Mouse (Mus musculus) heart, embryonic 14.5 days (tissue): ENCODE measurements around the gene Trak1. TPM values are rescaled to one million over a fixed set of nuclear protein-coding genes. Genes with fewer than 3 reads are reported as not detected.
A peak's percentile ranks its signal among the peaks of the same experiment; 100 is the strongest.

Experiments
- ATAC-seq: fragments of 200-750 bp; cut with Nextera tagmentation; 2 replicates; pipeline ENCODE4 v1.8.0; 2017; ENCODE audit warnings: low read depth, moderate TSS enrichment; ENCODE audit not compliant: insufficient number of reproducible peaks, insufficient read depth, low FRiP score
- H3K27ac ChIP-seq, 2 experiments: fragments of 200-500 bp in 1 of 2; fragments of 300-500 bp in 1 of 2; sonication (generic) in 1 of 2; replicated peaks in 1 of 2; 2 replicates each; pipeline ENCODE4 v1.5.1; 2012 to 2014; ENCODE audit warnings: low read depth in 2 of 2, low read length in 2 of 2, control low read depth in 1 of 2, mild to moderate bottlenecking in 1 of 2, mixed read lengths in 1 of 2; ENCODE audit not compliant: control insufficient read depth in 1 of 2, insufficient read depth in 1 of 2
- H3K27me3 ChIP-seq: fragments of 300-500 bp; sonication (generic); 2 replicates; pipeline ENCODE4 v1.6.1; 2014; ENCODE audit warnings: mild to moderate bottlenecking, low read length, control low read depth; ENCODE audit not compliant: control insufficient read depth, insufficient read depth
- H3K36me3 ChIP-seq: fragments of 300-500 bp; sonication (generic); 2 replicates; pipeline ENCODE4 v1.6.1; 2014; ENCODE audit warnings: mild to moderate bottlenecking, control low read depth, low read length, mixed read lengths; ENCODE audit not compliant: control insufficient read depth, insufficient read depth
- H3K4me1 ChIP-seq, 2 experiments: fragments of 200-500 bp in 1 of 2; fragments of 300-500 bp in 1 of 2; sonication (generic) in 1 of 2; 2 replicates each; pipeline ENCODE4 v1.6.1; 2012 to 2014; ENCODE audit warnings: low read length in 2 of 2, control low read depth in 1 of 2, mixed read lengths in 1 of 2; ENCODE audit not compliant: control insufficient read depth in 2 of 2, insufficient read depth in 2 of 2
- H3K4me2 ChIP-seq: fragments of 300-500 bp; sonication (generic); 2 replicates; pipeline ENCODE4 v1.6.1; 2014; ENCODE audit warnings: mild to moderate bottlenecking, low read length
- H3K4me3 ChIP-seq, 2 experiments: fragments of 200-500 bp in 1 of 2; fragments of 300-500 bp in 1 of 2; sonication (generic) in 1 of 2; 2 replicates each; pipeline ENCODE4 v1.5.1; 2012 to 2014; ENCODE audit warnings: low read length in 2 of 2, mild to moderate bottlenecking in 2 of 2, control low read depth in 1 of 2, low read depth in 1 of 2, moderate library complexity in 1 of 2; ENCODE audit not compliant: control insufficient read depth in 1 of 2, insufficient read depth in 1 of 2
- H3K9ac ChIP-seq: fragments of 300-500 bp; sonication (generic); 2 replicates; pipeline ENCODE4 v1.6.1; 2014; ENCODE audit warnings: mild to moderate bottlenecking, low read length
- H3K9me3 ChIP-seq: fragments of 300-500 bp; sonication (generic); 2 replicates; pipeline ENCODE4 v1.6.1; 2016; ENCODE audit warnings: low read length, control low read depth; ENCODE audit not compliant: control insufficient read depth
- WGBS: fragments of 180-500 bp; shearing (Covaris S2); extraction: QIAGEN DNeasy Blood & Tissue Kit; methylation state at CpG from one replicate; pipeline ENCODE4 v1.1.7; 2014; 5-methylcytosine and 5-hydroxymethylcytosine counted together
- polyA plus RNA-seq: library from polyadenylated mRNA; unstranded; fragments of >200 nt; fragmentation: Nextera tagmentation; extraction: Ambion mirVana; gene quantifications from 2 replicates; pipeline ENCODE4 v1.2.1, GENCODE M21; 2014

Trak1 gene
- polyA plus RNA-seq, 1 experiment from 2014 or later, result 41.3 TPM

- no peak for ATAC-seq
- H3K36me3 ChIP-seq, result peaks cover 43% of the 10 kb centered on the region
- H3K27ac ChIP-seq, result no peak overlapping the region
- H3K4me2 ChIP-seq, result no peak overlapping the region
- H3K27me3 ChIP-seq, result no peaks in the 10 kb centered on the region
- 46% methylated on average over 5 of the region's 5 CpGs for WGBS
- no peak overlapping the region for H3K4me3 ChIP-seq
- no peak overlapping the region for H3K9ac ChIP-seq
- H3K4me1 ChIP-seq, result peaks cover 11 to 12% of the 10 kb centered on the region in 2 experiments
- H3K9me3 ChIP-seq, result no peaks in the 10 kb centered on the region
Measured at GRCm38 (mm10) chr9:121392427-121392826, 95.1 kb downstream of the Trak1 start.

GRCm38 (mm10) chr9:121393104-121393503 is 95.8 kb downstream of the Trak1 start:
- Histone ChIP-seq H3K9ac (no peak overlapping the region), H3K27ac (no peak overlapping the region), H3K4me1 (peaks cover 4 to 10% of the 10 kb centered on the region in 2 experiments), H3K27me3 (no peaks in the 10 kb centered on the region), H3K4me3 (no peak overlapping the region), H3K9me3 (no peaks in the 10 kb centered on the region), H3K36me3 (peaks cover 43% of the 10 kb centered on the region), H3K4me2 (no peak overlapping the region)
- WGBS, result 93% methylated on average over 4 of the region's 4 CpGs
- no peak for ATAC-seq

GRCm38 (mm10) chr9:121394882-121395281 is 97.6 kb downstream of the Trak1 start:
- 90% methylated on average over 2 of the region's 2 CpGs for WGBS
- no peak for ATAC-seq
- no peak overlapping the region for H3K4me2 ChIP-seq

GRCm38 (mm10) chr9:121395812-121396211 is 98.5 kb downstream of the Trak1 start:
- ATAC-seq, result no peak
- Histone ChIP-seq H3K4me3 (no peak overlapping the region), H3K9me3 (no peaks in the 10 kb centered on the region), H3K36me3 (peaks cover 51% of the 10 kb centered on the region), H3K4me1 (peaks cover 2 to 13% of the 10 kb centered on the region in 2 experiments; a peak in 3 of 4 replicates), H3K27me3 (no peaks in the 10 kb centered on the region), H3K4me2 (no peak overlapping the region), H3K9ac (no peak overlapping the region), H3K27ac (no peak overlapping the region)
- WGBS, result 91% methylated on average over 5 of the region's 5 CpGs

More at GRCm38 (mm10) chr9:121394882-121395281, 97.6 kb downstream of the Trak1 start:
- Histone ChIP-seq H3K27ac (no peak overlapping the region), H3K9me3 (no peaks in the 10 kb centered on the region), H3K36me3 (peaks cover 43% of the 10 kb centered on the region), H3K9ac (no peak overlapping the region), H3K4me1 (peaks cover 2 to 13% of the 10 kb centered on the region in 2 experiments; a peak in 3 of 4 replicates), H3K4me3 (no peak overlapping the region), H3K27me3 (no peaks in the 10 kb centered on the region)

GRCm38 (mm10) chr9:121398100-121398760 is 100.9 kb downstream of the Trak1 start:
- H3K27me3 ChIP-seq, result no peaks in the 10 kb centered on the region
- H3K9ac ChIP-seq, result no peak overlapping the region
- peaks cover 2 to 13% of the 10 kb centered on the region in 2 experiments; a peak in 3 of 4 replicates for H3K4me1 ChIP-seq
- no peak overlapping the region for H3K27ac ChIP-seq
- no peak for ATAC-seq
- peaks cover 36% of the 10 kb centered on the region for H3K36me3 ChIP-seq
- WGBS, result 60% methylated on average over 17 of the region's 17 CpGs
- no peaks in the 10 kb centered on the region for H3K9me3 ChIP-seq
- H3K4me3 ChIP-seq, result no peak overlapping the region
- H3K4me2 ChIP-seq, result no peak overlapping the region

- Histone ChIP-seq H3K27ac (no peak overlapping the region), H3K36me3 (peaks cover 33% of the 10 kb centered on the region), H3K4me3 (no peak overlapping the region), H3K27me3 (no peaks in the 10 kb centered on the region), H3K4me1 (peaks cover 5 to 13% of the 10 kb centered on the region in 2 experiments; a peak in 3 of 4 replicates), H3K9ac (no peak overlapping the region), H3K9me3 (no peaks in the 10 kb centered on the region), H3K4me2 (no peak overlapping the region)
- WGBS, result 75% methylated on average over 7 of the region's 7 CpGs
- no peak for ATAC-seq
Measured at GRCm38 (mm10) chr9:121398761-121399160, 101.5 kb downstream of the Trak1 start.

GRCm38 (mm10) chr9:121400608-121401007 is 103.3 kb downstream of the Trak1 start:
- Histone ChIP-seq H3K9me3 (no peaks in the 10 kb centered on the region), H3K36me3 (peaks cover 24% of the 10 kb centered on the region), H3K4me2 (no peak overlapping the region), H3K27ac (no peak overlapping the region), H3K9ac (no peak overlapping the region), H3K4me1 (peaks cover 5 to 13% of the 10 kb centered on the region in 2 experiments; a peak in 3 of 4 replicates), H3K27me3 (no peaks in the 10 kb centered on the region), H3K4me3 (no peak overlapping the region)
- ATAC-seq, result 0 out of 2 replicates have a peak, but pooled peaks have one; percentile 20
- 76% methylated on average over 8 of the region's 8 CpGs for WGBS
